Mouse (Mus musculus): ENCODE results near the gene Sv2c. TPM values are rescaled to one million over a fixed set of nuclear protein-coding genes. Genes with fewer than 3 reads are reported as not detected.
A peak's percentile ranks its signal among the peaks of the same experiment; 100 is the strongest.

Gene Sv2c
- polyA plus RNA-seq, 1 experiment from 2014 or later, result 26.8 TPM

- no peak overlapping the region for H3K9ac ChIP-seq
- ATAC-seq (ENCODE audit: low read depth), result no peak
Observed at GRCm38 (mm10) chr13:96040275-96041042, 91.9 kb downstream of the Sv2c start.

GRCm38 (mm10) chr13:96039536-96039935 lies 92.8 kb downstream of the Sv2c start:
- Histone ChIP-seq H3K4me2 (no peak overlapping the region), H3K36me3 (no peaks in the 10 kb centered on the region), H3K27ac (replicated peaks) (no peak overlapping the region), H3K4me3 (no peak overlapping the region), H3K27me3 (no peaks in the 10 kb centered on the region), H3K9me3 (no peaks in the 10 kb centered on the region), H3K9ac (no peak overlapping the region), H3K4me1 (replicated peaks) (no peaks in the 10 kb centered on the region)
- WGBS, result 84% methylated on average over 1 of the region's 1 CpGs
- ATAC-seq (ENCODE audit: low read depth), result no peak

More at GRCm38 (mm10) chr13:96040275-96041042, 91.9 kb downstream of the Sv2c start:
- no peaks in the 10 kb centered on the region for H3K9me3 ChIP-seq
- 77% methylated on average over 11 of the region's 11 CpGs for WGBS
- no peak overlapping the region for H3K27ac ChIP-seq (replicated peaks)
- H3K4me1 ChIP-seq (replicated peaks), result 0 out of 2 replicates have a peak, but pooled peaks cover 4% of the 10 kb centered on the region
- no peaks in the 10 kb centered on the region for H3K27me3 ChIP-seq
- no peaks in the 10 kb centered on the region for H3K36me3 ChIP-seq
- H3K4me2 ChIP-seq, result no peak overlapping the region
- no peak overlapping the region for H3K4me3 ChIP-seq

GRCm38 (mm10) chr13:96030368-96031223 lies 101.8 kb downstream of the Sv2c start:
- ATAC-seq (ENCODE audit: low read depth), result 0 out of 2 replicates have a peak, but pooled peaks have one; percentile 47

GRCm38 (mm10) chr13:96023858-96024257 lies 108.5 kb downstream of the Sv2c start:
- no peaks in the 10 kb centered on the region for H3K9me3 ChIP-seq
- no peak overlapping the region for H3K9ac ChIP-seq
- H3K4me2 ChIP-seq, result no peak overlapping the region
- ATAC-seq (ENCODE audit: low read depth), result peak; percentile 78
- H3K27me3 ChIP-seq, result no peaks in the 10 kb centered on the region
- 59% methylated on average over 11 of the region's 11 CpGs for WGBS
- H3K4me3 ChIP-seq, result no peak overlapping the region
- H3K36me3 ChIP-seq, result no peaks in the 10 kb centered on the region
- H3K4me1 ChIP-seq (replicated peaks), result 0 out of 2 replicates have a peak, but pooled peaks cover 4% of the 10 kb centered on the region
- peak overlapping the region; percentile 84 for H3K27ac ChIP-seq (replicated peaks)

More at GRCm38 (mm10) chr13:96030368-96031223, 101.8 kb downstream of the Sv2c start:
- H3K27me3 ChIP-seq, result no peaks in the 10 kb centered on the region
- H3K9ac ChIP-seq, result no peak overlapping the region
- no peaks in the 10 kb centered on the region for H3K4me1 ChIP-seq (replicated peaks)
- no peak overlapping the region for H3K27ac ChIP-seq (replicated peaks)
- H3K36me3 ChIP-seq, result 0 out of 2 replicates have a peak, but pooled peaks cover 4% of the 10 kb centered on the region
- no peak overlapping the region for H3K4me3 ChIP-seq
- no peak overlapping the region for H3K4me2 ChIP-seq
- 62% methylated on average over 19 of the region's 19 CpGs for WGBS
- H3K9me3 ChIP-seq, result no peaks in the 10 kb centered on the region

- 94% methylated on average over 3 of the region's 3 CpGs for WGBS
- H3K4me3 ChIP-seq, result no peak overlapping the region
- no peaks in the 10 kb centered on the region for H3K36me3 ChIP-seq
- peaks cover 11% of the 10 kb centered on the region for H3K4me1 ChIP-seq (replicated peaks)
- no peak for ATAC-seq (ENCODE audit: low read depth)
- no peak overlapping the region for H3K27ac ChIP-seq (replicated peaks)
- H3K9ac ChIP-seq, result no peak overlapping the region
- no peaks in the 10 kb centered on the region for H3K9me3 ChIP-seq
- no peaks in the 10 kb centered on the region for H3K27me3 ChIP-seq
- H3K4me2 ChIP-seq, result no peak overlapping the region
Observed at GRCm38 (mm10) chr13:96015516-96015915, 116.9 kb downstream of the Sv2c start.

- peak; percentile 85 for ATAC-seq (ENCODE audit: low read depth)
- Histone ChIP-seq H3K4me2 (peak overlapping the region; percentile 39), H3K36me3 (no peaks in the 10 kb centered on the region), H3K4me1 (replicated peaks) (peaks cover 28% of the 10 kb centered on the region), H3K9me3 (no peaks in the 10 kb centered on the region), H3K27ac (replicated peaks) (peak overlapping the region; percentile 76), H3K4me3 (no peak overlapping the region), H3K9ac (peak overlapping the region; percentile 17; the same call in 1 of the 2 replicates), H3K27me3 (no peaks in the 10 kb centered on the region)
- 12% methylated on average over 11 of the region's 11 CpGs for WGBS
Observed at GRCm38 (mm10) chr13:96010861-96011511, 121.4 kb downstream of the Sv2c start.

- Histone ChIP-seq H3K36me3 (no peaks in the 10 kb centered on the region), H3K27ac (replicated peaks) (peak overlapping the region; percentile 47), H3K9me3 (no peaks in the 10 kb centered on the region), H3K27me3 (no peaks in the 10 kb centered on the region), H3K4me3 (no peak overlapping the region), H3K4me1 (replicated peaks) (peaks cover 28% of the 10 kb centered on the region), H3K4me2 (no peak overlapping the region), H3K9ac (no peak overlapping the region)
- ATAC-seq (ENCODE audit: low read depth), result peak; percentile 62; the same call in 1 of the 2 replicates
- 58% methylated on average over 9 of the region's 9 CpGs for whole genome bisulfite sequencing
Observed at GRCm38 (mm10) chr13:96008975-96009374, 123.4 kb downstream of the Sv2c start.

DNA sequence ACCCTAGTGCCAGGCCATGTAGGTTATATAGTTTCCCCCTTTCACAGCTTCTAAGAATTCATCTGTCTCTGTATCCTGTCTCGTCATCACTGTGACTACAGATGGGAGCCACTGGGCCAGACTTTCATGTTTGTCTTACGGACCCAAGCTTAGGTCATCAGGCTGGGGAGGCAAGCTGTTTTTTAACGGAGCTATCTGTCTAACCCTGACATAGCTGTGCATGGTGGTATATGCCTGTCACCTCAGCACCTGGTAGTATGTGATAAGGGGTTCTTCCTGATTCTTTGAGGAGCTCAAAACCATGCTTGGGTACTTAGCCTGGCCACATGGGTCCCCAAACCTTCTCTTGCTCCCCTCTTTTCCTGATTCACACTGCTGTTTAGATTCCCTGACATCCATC lies 124.2 kb downstream of the Sv2c start:
- no peak overlapping the region for H3K4me3 ChIP-seq
- no peak for ATAC-seq (ENCODE audit: low read depth)
- no peak overlapping the region for H3K9ac ChIP-seq
- H3K36me3 ChIP-seq, result no peaks in the 10 kb centered on the region
- H3K27me3 ChIP-seq, result no peaks in the 10 kb centered on the region
- peak overlapping the region; percentile 47; the same call in 1 of the 2 replicates for H3K27ac ChIP-seq (replicated peaks)
- 75% methylated on average over 3 of the region's 3 CpGs for WGBS
- H3K4me1 ChIP-seq (replicated peaks), result peaks cover 29% of the 10 kb centered on the region
- no peak overlapping the region for H3K4me2 ChIP-seq
- H3K9me3 ChIP-seq, result no peaks in the 10 kb centered on the region

DNA sequence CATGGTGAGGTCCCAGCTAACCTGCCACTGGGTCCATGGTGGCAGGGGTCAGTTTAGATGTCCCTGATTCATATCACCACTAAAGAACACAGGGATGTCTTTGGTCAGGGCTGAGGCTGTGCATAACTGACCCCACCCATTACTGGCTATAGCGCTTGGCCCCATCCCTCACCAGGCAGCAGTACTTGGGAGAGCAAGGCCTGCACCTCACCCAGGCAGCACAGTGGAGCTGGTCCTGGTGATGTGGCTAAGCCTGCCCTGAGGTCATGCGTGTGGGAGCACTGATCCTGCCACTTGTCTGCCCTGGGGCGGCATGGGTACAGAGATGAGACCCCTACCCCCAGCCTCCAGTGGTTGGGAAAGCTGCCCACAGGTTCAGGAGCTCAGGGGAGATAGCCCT lies 128.8 kb downstream of the Sv2c start:
- WGBS, result 91% methylated on average over 3 of the region's 3 CpGs
- H3K27ac ChIP-seq (replicated peaks), result peak overlapping the region; percentile 59

DNA sequence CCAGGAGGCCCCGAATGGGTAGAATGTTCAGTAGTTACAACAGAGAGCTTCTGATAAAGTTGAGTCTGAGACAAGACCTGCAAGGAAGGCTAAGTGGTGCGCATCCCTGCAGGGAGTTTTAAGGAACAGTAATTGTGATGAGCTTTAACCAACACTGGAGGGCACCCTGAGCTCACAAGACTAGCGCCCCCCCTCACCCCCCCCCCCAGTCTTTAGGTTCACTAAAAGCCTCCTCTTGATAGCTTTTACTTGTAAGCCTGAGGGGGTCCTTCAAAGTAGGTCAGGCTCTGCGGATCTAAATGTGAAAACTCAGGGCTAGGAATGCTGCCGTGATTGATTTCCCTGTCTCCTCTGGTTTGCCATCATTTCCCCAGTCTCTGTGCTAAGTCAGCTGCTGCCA lies 129.9 kb downstream of the Sv2c start:
- Histone ChIP-seq H3K36me3 (no peaks in the 10 kb centered on the region), H3K4me2 (no peak overlapping the region), H3K27ac (replicated peaks) (peak overlapping the region; percentile 59), H3K4me1 (replicated peaks) (peaks cover 30% of the 10 kb centered on the region), H3K27me3 (no peaks in the 10 kb centered on the region), H3K4me3 (no peak overlapping the region), H3K9me3 (no peaks in the 10 kb centered on the region), H3K9ac (no peak overlapping the region)
- WGBS, result 40% methylated on average over 5 of the region's 5 CpGs
- ATAC-seq (ENCODE audit: low read depth), result 0 out of 2 replicates have a peak, but pooled peaks have one; percentile 12

More for the DNA sequence above, 128.8 kb downstream of the Sv2c start:
- Histone ChIP-seq H3K9me3 (no peaks in the 10 kb centered on the region), H3K4me3 (no peak overlapping the region), H3K9ac (no peak overlapping the region; the same call in 1 of the 2 replicates), H3K4me2 (no peak overlapping the region), H3K27me3 (no peaks in the 10 kb centered on the region), H3K36me3 (no peaks in the 10 kb centered on the region), H3K4me1 (replicated peaks) (peaks cover 35% of the 10 kb centered on the region)
- 0 out of 2 replicates have a peak, but pooled peaks have one; percentile 13 for ATAC-seq (ENCODE audit: low read depth)

DNA sequence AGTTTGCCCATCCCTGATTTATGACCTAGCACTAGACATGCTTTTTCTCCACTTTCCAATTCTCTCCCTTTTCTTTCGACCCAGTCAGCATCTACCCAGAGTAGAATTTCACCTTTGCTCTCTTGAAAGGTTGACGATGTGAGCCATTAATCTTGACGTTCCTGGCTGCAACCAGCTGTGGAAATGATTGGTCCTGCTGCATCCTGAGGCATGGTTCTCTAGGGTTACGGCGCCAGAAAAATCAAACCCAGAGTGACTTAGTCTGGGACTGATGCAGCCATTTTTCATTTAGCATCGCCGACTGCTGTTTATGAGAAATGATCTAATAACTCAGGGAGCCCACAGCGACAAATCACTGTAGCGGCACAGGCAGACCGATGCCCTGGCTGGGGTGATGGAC lies 133.0 kb downstream of the Sv2c start:
- Histone ChIP-seq H3K4me1 (replicated peaks) (peaks cover 46% of the 10 kb centered on the region), H3K9me3 (no peaks in the 10 kb centered on the region), H3K27me3 (no peaks in the 10 kb centered on the region), H3K4me3 (no peak overlapping the region), H3K36me3 (no peaks in the 10 kb centered on the region), H3K27ac (replicated peaks) (peak overlapping the region; percentile 43), H3K4me2 (no peak overlapping the region), H3K9ac (no peak overlapping the region)
- ATAC-seq (ENCODE audit: low read depth), result peak; percentile 8; the same call in 1 of the 2 replicates
- WGBS, result 45% methylated on average over 10 of the region's 10 CpGs
